Mouse (Mus musculus) layer of hippocampus, postnatal 10 days (tissue): ENCODE measurements around the gene Fkbp9. TPM values are rescaled to one million over a fixed set of nuclear protein-coding genes. Genes with fewer than 3 reads are reported as not detected.
A peak's percentile ranks its signal among the peaks of the same experiment; 100 is the strongest.

ENCODE experiments used
- DNase-seq, 2 experiments: peaks; one replicate each; pipeline ENCODE4 v3.0.0; 2021; ENCODE audit warnings: low spot score in 2 of 2
- total RNA-seq, 2 experiments: library from RNA; stranded (reverse); gene quantifications; 2 replicates each; pipeline ENCODE4 v1.2.3; 2021

Fkbp9 gene
- total RNA-seq, 2 experiments from 2014 or later, result 39.0 to 40.2 TPM

- no peak for DNase-seq
These were observed 72.5 kb downstream of the Fkbp9 start for GRCm38 (mm10) chr6:56904330-56904729.

DNA sequence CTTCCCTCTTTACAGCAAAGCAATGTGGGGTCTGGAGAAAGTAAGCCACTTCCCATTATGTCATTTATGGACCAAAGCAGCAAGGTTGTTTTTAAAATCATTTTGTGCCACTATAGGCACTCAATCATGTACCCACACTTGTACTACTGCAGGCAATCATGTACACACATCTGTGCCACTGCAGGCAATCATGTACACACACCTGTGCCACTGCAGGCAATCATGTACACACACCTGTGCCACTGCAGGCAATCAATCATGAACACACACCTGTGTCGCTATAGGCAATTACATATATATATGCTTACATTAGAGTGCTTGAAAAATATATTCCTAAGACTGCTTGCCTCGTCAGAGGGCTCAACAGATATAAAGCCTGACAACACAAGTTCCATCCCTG is 73.1 kb downstream of the Fkbp9 start:
- no peak for DNase-seq

DNA sequence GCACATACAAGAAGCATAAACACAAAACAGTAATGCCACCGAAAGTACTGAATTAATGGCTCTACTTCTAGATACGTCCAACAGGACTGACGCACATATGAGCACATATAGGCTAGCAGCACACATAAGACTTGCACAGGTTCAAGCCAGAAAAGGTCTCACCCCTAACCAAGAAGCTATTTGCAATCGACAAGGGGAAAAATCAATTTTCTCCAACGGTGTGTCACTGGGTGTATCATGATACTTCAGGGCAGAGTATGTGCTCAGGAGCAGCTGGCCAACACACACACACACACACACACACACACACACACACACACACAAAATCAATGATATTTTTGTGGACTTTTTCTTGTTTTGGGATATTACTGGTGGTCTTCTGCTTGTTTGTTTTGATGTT is 73.6 kb downstream of the Fkbp9 start:
- DNase-seq, result no peak

- no peak for DNase-seq
These were observed 74.4 kb downstream of the Fkbp9 start for GRCm38 (mm10) chr6:56906121-56906846.

- peak in 1 of 2 experiments; percentile 27 for DNase-seq
These were observed 76.1 kb downstream of the Fkbp9 start for GRCm38 (mm10) chr6:56907973-56908372.

- DNase-seq, result no peak
These were observed 76.5 kb downstream of the Fkbp9 start for GRCm38 (mm10) chr6:56908397-56908796.

DNA sequence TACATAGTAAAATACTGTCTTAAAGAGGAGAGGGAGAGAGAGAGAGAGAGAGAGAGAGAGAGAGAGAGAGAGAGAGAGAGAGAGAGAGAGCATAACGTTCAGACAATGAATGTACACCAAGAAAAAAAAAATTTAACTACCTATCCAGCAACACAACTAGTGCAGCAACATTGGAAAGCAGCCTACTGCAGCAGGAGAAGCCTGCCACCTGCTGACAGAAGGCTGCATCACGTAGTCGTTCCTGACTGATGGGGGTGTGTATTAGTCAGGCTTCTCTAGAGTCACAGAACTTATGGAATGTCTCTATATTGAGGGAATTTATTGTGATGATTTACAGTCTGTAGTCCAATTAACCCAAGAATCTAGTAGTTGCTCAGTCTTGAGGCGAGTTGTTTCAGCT is 77.1 kb downstream of the Fkbp9 start:
- DNase-seq, result peak; percentile 59 to 75

GRCm38 (mm10) chr6:56910910-56911309 is 79.1 kb downstream of the Fkbp9 start:
- no peak for DNase-seq

DNA sequence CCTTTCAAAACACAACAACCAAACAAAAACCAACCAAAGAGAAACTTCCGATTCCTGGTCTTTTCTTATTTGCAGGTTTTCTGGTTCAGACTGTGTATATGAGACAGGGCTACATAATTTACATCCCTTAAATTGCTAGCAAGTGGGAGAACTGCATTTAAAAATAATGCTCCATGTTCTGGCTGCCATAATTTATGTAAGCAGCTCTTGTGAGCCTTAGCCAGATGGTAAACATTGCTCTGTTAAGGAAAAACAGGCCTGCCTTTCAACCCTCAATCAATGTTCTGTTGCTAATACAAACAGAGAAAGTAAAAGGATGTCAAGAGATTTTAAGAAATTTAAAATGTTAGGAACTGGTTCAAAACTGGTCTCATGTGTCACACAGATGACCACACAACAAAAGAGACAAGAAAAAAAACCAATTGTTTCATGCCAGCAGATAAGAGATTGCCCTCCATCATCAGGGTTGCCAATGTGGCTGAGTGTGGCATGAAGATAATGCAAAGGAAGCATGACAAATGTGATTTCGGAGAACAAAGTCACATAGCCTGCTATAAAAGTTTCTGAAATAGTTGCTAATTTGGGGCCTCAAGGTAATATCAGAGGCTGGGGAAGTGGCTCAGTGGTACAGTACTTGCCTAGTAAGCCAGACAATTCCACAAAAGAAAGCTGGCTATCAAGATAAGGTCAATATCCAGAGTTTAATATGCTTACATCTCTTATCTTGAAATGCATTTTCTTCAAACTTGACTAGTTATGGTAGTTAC is 81.4 kb downstream of the Fkbp9 start:
- no peak for DNase-seq

DNA sequence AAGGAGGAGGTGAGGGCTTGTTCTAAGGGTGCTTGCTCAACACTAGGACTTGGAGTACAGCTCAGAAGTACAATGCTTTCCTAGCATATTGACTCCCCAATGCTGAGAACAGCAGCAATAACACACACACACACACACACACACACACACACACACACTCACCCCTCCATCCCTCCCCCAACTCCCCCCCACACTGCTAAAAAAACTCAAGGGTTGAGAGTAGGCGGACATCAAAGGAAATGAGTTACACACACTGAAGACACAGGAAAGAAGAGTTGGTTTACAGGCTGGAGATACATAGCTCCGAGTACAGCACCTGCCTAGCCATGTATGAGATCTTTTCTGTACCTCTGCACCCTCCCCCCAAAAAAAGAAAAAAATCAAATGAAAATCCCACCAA is 84.4 kb downstream of the Fkbp9 start:
- no peak for DNase-seq

DNA sequence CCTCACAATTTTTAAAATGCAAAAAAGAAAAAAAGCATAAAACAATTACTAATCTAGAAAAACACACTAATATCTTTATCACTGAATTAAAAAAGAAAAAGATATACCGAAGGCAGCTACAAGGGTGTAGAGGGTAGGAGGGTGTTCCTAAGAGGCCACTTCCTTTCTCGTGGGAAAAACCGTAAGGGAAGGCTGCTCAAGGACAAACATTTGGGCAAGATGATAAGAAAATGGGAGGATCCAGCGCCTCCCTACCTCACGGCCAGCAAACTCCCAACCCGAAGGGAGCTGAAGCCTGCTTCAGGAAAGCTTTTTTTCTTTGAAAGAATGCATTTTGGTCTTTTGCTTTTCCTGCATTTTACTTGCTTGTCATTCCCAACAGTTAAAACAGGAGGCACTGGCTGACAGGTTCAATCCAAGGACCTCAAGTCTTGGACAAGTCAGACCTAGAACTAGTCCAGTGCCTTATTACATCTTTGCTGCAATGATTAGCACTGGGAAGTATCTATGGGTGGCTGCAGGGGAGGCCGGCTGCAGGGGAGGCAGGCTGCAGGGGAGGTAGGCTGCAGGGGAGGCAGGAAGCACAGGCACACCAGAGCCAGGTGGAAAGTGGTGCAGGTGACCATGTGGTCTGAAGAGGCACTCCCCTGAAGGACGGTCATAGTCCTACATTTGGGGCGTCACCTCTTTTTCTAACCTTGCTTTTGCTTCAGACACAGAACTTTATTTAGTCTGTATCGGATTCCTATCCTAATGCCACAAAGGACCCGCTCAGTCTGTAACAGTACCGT is 85.9 kb downstream of the Fkbp9 start:
- DNase-seq, result no peak

DNA sequence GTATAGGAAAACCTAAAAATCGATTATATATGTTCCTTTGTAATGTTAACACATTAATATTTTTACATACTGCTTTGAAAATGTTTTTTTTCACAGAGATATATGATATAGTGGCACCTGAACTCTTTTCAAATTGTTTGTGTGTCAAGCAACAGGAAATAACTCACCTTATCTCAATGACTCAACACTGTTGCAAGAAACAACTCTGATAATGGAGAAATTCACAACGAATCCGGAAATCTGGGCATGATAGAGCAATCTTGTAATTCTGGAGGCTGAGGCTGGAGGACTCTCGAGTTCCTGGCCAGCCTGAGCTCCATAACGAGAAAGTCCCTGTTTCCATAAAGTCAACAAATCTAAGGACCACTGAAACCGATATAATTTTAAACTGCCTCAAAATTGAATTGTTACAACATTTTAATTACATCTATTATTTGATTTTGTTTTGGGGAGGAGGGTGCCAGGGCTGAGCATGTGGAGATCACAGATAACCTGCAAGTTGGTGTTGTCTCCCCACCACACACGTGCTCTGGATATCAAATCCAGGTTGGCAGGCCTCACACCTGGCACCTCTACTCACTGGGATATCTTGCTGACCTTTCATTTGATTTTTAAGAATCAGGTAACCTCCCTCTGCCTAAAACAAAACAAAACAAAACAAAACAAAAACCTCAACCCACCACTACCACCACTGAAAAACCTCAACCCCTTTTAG is 87.6 kb downstream of the Fkbp9 start:
- DNase-seq, result no peak

DNA sequence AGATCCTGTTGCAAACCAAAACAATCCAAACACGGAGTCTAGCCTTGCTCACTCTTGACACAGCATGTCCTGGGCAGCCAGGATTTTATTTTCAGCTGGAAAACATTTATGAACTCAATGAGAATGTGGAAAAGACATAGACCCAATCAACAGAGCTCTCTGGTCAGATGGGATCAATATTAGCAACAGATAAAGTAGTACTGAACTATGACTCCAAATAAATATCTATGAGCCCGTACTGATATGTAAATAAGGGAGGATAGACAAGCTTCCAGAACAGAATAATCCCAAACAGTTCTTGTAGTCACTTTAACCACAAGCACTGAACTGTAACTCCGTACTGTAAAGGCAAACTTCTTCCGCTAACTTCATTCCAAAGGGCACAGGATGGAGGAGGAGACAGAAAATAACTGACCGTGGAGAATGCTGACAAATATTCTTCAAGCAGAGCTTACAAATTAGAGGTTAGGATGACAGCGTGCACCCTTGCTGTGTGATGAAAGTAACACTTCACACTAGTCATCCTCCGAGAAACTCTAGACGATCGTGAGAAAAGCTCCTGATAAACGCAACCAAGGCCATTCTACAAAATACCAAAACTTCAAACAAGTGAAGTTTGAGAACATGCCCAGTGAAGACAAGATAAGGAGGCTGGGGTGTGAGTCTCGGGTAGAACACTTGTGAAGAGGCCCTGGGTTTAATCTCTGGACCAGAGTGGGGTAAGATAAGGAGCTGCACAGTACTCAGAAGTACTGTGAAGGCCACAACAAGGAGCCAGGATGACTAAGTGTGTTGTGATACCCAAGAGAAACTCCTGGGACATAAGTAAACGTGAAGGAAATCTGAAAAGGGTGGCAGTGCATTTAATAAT is 88.6 kb downstream of the Fkbp9 start:
- no peak for DNase-seq

GRCm38 (mm10) chr6:56923331-56923725 is 91.5 kb downstream of the Fkbp9 start:
- DNase-seq, result no peak

DNA sequence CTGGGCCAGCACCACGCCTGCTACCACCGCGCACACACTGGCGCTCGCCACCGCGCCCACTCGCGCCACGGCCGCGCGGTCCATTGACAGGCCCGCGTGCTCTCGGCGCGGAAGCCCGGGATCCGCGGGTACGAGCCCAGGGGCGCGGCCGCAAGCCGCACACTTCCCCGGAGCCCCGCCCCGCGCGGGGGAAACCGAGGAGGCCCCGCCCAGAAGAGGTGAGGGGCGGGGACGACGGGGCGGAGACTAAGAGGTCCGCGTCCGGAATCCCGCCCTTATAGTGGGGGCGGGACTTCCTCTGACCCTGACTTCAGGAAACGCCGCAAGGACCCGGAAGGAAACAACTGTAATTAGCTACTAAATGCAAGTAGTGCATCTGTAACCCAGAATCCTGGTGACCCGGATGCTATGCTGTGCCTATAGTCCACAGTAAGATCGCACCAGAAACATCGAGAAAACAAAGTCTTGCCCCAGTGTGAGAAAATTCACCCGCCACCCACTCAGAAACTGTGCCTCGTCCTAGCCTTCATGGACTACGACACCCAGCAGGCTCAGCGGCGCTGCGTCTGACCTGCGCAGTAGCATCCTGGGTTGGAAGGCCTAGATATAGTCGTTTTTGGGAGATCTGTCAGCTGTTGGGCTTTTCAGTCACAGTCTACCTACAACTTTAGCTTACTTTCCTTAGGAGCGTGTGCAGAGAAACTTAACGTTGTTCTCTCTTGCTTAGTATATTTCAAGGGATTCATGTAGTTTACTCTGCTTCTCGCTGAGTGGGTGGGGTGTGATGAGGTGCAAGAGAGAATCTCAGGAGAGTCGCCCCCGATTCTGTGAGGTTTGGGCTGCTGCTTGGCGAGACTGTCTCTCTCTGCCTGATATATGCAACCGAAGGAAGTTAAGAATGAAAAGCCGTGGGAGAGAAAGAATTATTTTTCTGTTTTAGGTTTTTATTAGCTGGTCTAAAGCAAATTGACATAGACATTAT is 92.2 kb downstream of the Fkbp9 start, which contains the start of the genes Nt5c3 and Vmn1r4:
Nt5c3 (minus strand) TSS at position 207 of the 982 bp plus-strand sequence.
Vmn1r4 (plus strand) TSS at position 290 of the 982 bp plus-strand sequence.
- DNase-seq, result peak; percentile 85 to 92
